Mouse (Mus musculus): ENCODE data around the gene Tcf3. TPM values are rescaled to one million over a fixed set of nuclear protein-coding genes. Genes with fewer than 3 reads are reported as not detected.
A peak's percentile ranks its signal among the peaks of the same experiment; 100 is the strongest.

The Tcf3 gene
- total and polyA plus RNA-seq, 2 experiments from 2014 or later: 36.1 to 91.4 TPM

GRCm38 (mm10) chr10:80421651-80422472 lies 11.6 kb downstream of the Tcf3 start:
- Histone ChIP-seq H3K9me3 (ENCODE audit: low read length) (no peaks in the 10 kb centered on the region), H3K27ac (ENCODE audit: low read depth, low read length) (peak overlapping the region; percentile 57), H3K4me2 (ENCODE audit: low read depth) (no peak overlapping the region), H3K36me3 (ENCODE audit: insufficient read depth) (peaks cover 66% of the 10 kb centered on the region), H3K4me1 (ENCODE audit: insufficient read depth) (no peaks in the 10 kb centered on the region), H3K4me3 (ENCODE audit: low read depth, low read length) (no peak overlapping the region), H3K27me3 (ENCODE audit: insufficient read depth, low read length) (no peaks in the 10 kb centered on the region), H3K9ac (peak overlapping the region; percentile 22; the same call in 1 of the 2 replicates)
- 66% methylated on average over 9 of the region's 9 CpGs for WGBS
- TF ChIP-seq CTCF (IDR thresholded peaks at IDR 0.05; ENCODE audit: low read depth): no peak
- DNase-seq: no peak
- peak; percentile 52; the same call in 1 of the 2 replicates for ATAC-seq

DNA sequence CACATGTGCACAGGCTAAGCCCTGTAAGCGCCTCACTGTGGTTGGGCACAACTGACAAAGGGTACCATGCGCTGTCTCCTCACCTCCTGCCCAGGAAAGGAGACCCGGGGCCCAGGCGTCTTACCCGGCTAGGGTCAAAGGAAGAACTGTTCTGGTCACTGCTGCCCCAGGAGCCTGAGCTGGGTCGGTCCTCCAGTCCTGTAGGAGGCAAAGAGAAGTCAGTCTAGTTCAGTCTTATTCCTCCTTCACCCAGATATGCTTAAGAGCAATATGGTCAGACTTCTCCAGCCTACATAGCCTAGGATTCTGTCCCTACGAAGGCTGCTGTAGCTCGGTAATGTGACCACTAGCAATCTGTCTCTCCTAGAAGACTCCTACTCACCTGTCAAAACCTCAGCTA lies 12.2 kb downstream of the Tcf3 start:
- Histone ChIP-seq H3K9me3 (ENCODE audit: low read length) (no peaks in the 10 kb centered on the region), H3K4me2 (ENCODE audit: low read depth) (no peak overlapping the region), H3K4me3 (ENCODE audit: low read depth, low read length) (no peak overlapping the region), H3K9ac (no peak overlapping the region), H3K4me1 (ENCODE audit: insufficient read depth) (no peaks in the 10 kb centered on the region), H3K27me3 (ENCODE audit: insufficient read depth, low read length) (no peaks in the 10 kb centered on the region), H3K36me3 (ENCODE audit: insufficient read depth) (peaks cover 66% of the 10 kb centered on the region), H3K27ac (ENCODE audit: low read depth, low read length) (0 out of 2 replicates have a peak overlapping the region, but pooled peaks have one; percentile 57)
- 94% methylated on average over 8 of the region's 8 CpGs for WGBS
- TF ChIP-seq CTCF (IDR thresholded peaks at IDR 0.05; ENCODE audit: low read depth): no peak
- no peak for DNase-seq
- no peak for ATAC-seq

DNA sequence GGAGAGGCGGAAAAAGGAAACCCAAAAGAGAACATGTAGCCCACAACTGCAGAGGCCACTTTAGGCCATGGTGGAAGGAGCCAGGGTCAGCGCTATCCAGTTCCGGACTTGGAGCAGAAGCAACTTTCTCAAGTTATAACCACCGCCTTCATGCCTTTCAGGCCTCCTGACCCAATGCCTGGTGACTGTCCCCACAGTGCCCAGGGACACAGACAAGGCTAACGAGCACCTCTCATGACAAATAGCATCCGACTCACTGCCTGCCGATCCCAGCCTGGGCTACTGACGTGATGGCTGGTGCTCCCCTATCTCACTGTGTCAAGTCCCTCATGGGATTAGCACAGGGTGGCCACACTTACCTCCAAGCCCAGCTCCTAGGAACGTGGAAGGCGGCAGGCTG lies 12.7 kb downstream of the Tcf3 start:
- no peak for TF ChIP-seq CTCF (IDR thresholded peaks at IDR 0.05; ENCODE audit: low read depth)
- Histone ChIP-seq H3K4me2 (ENCODE audit: low read depth) (no peak overlapping the region), H3K4me3 (ENCODE audit: low read depth, low read length) (no peak overlapping the region), H3K27me3 (ENCODE audit: insufficient read depth, low read length) (no peaks in the 10 kb centered on the region), H3K36me3 (ENCODE audit: insufficient read depth) (peaks cover 69% of the 10 kb centered on the region), H3K9ac (no peak overlapping the region), H3K4me1 (ENCODE audit: insufficient read depth) (no peaks in the 10 kb centered on the region), H3K9me3 (ENCODE audit: low read length) (no peaks in the 10 kb centered on the region), H3K27ac (ENCODE audit: low read depth, low read length) (no peak overlapping the region)
- 88% methylated on average over 10 of the region's 10 CpGs for WGBS
- DNase-seq (no peak), ATAC-seq (no peak)

DNA sequence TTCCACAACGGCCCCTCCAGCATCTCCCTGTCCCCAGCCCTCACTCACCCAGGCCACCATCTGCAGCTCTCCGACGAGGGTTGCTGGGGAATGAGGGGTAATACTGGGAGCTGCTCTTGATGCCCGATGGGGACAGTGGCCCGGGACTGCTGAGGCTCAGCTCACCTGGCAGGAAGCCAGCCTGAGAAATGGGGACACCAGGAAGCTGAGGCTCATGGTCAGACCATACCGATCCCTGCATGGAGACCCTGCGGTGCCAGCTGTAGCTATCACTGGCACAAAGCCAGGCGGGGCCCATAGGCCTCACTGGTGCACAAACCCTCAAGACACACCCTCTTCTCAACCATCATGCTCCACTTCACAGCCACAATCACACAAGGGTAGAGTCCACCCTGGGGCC lies 14.0 kb downstream of the Tcf3 start:
- TF ChIP-seq CTCF (IDR thresholded peaks at IDR 0.05; ENCODE audit: low read depth): no peak
- 0 out of 2 replicates have a peak overlapping the region, but pooled peaks have one; percentile 22 for H3K9ac ChIP-seq
- H3K4me1 ChIP-seq (ENCODE audit: insufficient read depth): no peaks in the 10 kb centered on the region
- DNase-seq (no peak), ATAC-seq (no peak)
- no peaks in the 10 kb centered on the region for H3K27me3 ChIP-seq (ENCODE audit: insufficient read depth, low read length)
- H3K4me2 ChIP-seq (ENCODE audit: low read depth): no peak overlapping the region
- H3K9me3 ChIP-seq (ENCODE audit: low read length): no peaks in the 10 kb centered on the region
- no peak overlapping the region for H3K4me3 ChIP-seq (ENCODE audit: low read depth, low read length)
- H3K27ac ChIP-seq (ENCODE audit: low read depth, low read length): no peak overlapping the region
- H3K36me3 ChIP-seq (ENCODE audit: insufficient read depth): peaks cover 71% of the 10 kb centered on the region
- 49% methylated on average over 8 of the region's 8 CpGs for WGBS

- peaks cover 74% of the 10 kb centered on the region for H3K36me3 ChIP-seq (ENCODE audit: insufficient read depth)
- ATAC-seq: no peak
- 30% methylated on average over 3 of the region's 3 CpGs for WGBS
- no peaks in the 10 kb centered on the region for H3K27me3 ChIP-seq (ENCODE audit: insufficient read depth, low read length)
- peak; percentile 35 for DNase-seq
- H3K4me1 ChIP-seq (ENCODE audit: insufficient read depth): no peaks in the 10 kb centered on the region
- no peak overlapping the region for H3K27ac ChIP-seq (ENCODE audit: low read depth, low read length)
- TF ChIP-seq CTCF (IDR thresholded peaks at IDR 0.05; ENCODE audit: low read depth): no peak
- H3K4me3 ChIP-seq (ENCODE audit: low read depth, low read length): no peak overlapping the region
- no peak overlapping the region for H3K4me2 ChIP-seq (ENCODE audit: low read depth)
- H3K9me3 ChIP-seq (ENCODE audit: low read length): no peaks in the 10 kb centered on the region
- H3K9ac ChIP-seq: no peak overlapping the region
Measured at GRCm38 (mm10) chr10:80418311-80418710, 15.1 kb downstream of the Tcf3 start.

DNA sequence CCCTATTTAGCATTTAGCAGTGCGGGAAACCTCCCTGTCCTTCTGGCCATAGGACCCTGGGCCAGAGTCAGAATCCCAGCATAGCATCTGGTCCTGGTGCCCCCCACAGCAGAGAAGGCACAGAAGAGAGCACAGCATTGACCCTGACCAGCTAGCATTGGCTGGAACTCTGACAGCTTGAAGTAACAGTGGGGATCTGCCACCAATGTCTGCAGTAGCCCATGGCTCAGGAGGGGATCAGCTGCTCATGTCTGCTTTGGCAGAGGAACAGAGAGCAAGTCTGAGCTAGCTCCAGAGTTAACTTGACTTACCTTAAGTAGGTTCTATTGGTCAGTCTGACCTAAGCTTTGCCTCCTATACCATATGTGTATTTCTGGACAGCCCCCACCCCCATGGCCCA lies 15.6 kb downstream of the Tcf3 start:
- no peaks in the 10 kb centered on the region for H3K27me3 ChIP-seq (ENCODE audit: insufficient read depth, low read length)
- no peaks in the 10 kb centered on the region for H3K4me1 ChIP-seq (ENCODE audit: insufficient read depth)
- no peak overlapping the region for H3K27ac ChIP-seq (ENCODE audit: low read depth, low read length)
- no peak overlapping the region for H3K9ac ChIP-seq
- H3K9me3 ChIP-seq (ENCODE audit: low read length): no peaks in the 10 kb centered on the region
- H3K36me3 ChIP-seq (ENCODE audit: insufficient read depth): peaks cover 78% of the 10 kb centered on the region
- WGBS: 78% methylated on average over 1 of the region's 1 CpGs
- DNase-seq (no peak), ATAC-seq (no peak)
- no peak overlapping the region for H3K4me2 ChIP-seq (ENCODE audit: low read depth)
- no peak for TF ChIP-seq CTCF (IDR thresholded peaks at IDR 0.05; ENCODE audit: low read depth)
- no peak overlapping the region for H3K4me3 ChIP-seq (ENCODE audit: low read depth, low read length)

DNA sequence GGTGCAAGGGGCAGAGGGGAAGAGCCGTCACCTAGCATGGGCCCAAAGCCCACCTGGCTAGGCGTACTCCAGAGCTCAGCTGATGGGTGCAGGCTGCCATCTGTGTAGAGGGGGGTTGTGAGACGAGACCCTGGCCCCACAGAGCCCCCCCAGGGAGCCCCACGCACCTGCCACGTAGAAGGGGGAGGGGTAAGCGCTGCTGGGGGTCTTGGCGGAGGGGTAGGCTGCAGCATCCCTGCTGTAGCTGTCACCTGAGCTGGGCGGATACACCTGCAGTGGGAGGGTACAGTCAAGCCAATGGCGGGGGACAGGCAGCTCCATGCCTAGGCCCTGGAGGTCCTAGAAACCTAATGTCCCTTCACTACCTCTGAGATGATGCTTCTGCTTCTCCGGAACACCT lies 16.1 kb downstream of the Tcf3 start:
- no peak for ATAC-seq
- Histone ChIP-seq H3K27me3 (ENCODE audit: insufficient read depth, low read length) (no peaks in the 10 kb centered on the region), H3K4me3 (ENCODE audit: low read depth, low read length) (no peak overlapping the region), H3K4me2 (ENCODE audit: low read depth) (no peak overlapping the region), H3K9ac (no peak overlapping the region), H3K36me3 (ENCODE audit: insufficient read depth) (peaks cover 83% of the 10 kb centered on the region), H3K9me3 (ENCODE audit: low read length) (no peaks in the 10 kb centered on the region), H3K27ac (ENCODE audit: low read depth, low read length) (no peak overlapping the region), H3K4me1 (ENCODE audit: insufficient read depth) (no peaks in the 10 kb centered on the region)
- TF ChIP-seq CTCF (IDR thresholded peaks at IDR 0.05; ENCODE audit: low read depth): no peak
- DNase-seq: no peak
- WGBS: 88% methylated on average over 10 of the region's 10 CpGs

Measured in forebrain, postnatal 0 days (tissue).